Mouse (Mus musculus): Measurements from ENCODE around the gene Fer. TPM values are rescaled to one million over a fixed set of nuclear protein-coding genes. Genes with fewer than 3 reads are reported as not detected.

Gene Fer
- polyA plus RNA-seq, 1 experiment from 2014 or later = 32.2 TPM

DNA sequence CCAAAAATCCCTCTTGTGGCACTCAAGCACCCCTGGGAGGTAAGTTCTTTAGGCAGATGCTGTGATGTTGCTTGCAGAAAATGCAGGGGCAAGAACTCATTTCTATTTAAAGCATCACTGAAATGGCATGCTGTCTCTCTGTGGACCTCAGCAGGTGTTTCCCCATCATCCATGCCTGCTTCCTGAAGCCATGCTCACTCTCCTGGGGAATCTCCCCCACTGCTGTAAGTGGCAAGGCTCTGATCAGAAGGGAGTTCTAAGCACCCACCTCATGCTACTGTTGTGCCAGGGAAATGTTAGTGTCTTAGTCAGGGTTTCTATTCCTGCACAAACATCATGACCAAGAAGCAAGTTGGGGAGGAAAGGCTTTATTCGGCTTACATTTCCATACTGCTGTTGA is 287.9 kb downstream of the Fer start:
- 100% methylated on average over 1 of the region's 1 CpGs for WGBS
- Histone ChIP-seq H3K9me3 (ENCODE audit: low read depth, low read length) (no peaks in the 10 kb centered on the region), H3K4me3 (ENCODE audit: low read depth, low read length) (no peak overlapping the region), H3K9ac (no peak overlapping the region), H3K4me2 (no peak overlapping the region), H3K27ac (ENCODE audit: low read depth) (no peak overlapping the region), H3K4me1 (ENCODE audit: insufficient read depth) (no peaks in the 10 kb centered on the region), H3K36me3 (ENCODE audit: insufficient read depth) (no peaks in the 10 kb centered on the region), H3K27me3 (ENCODE audit: insufficient read depth, low read length) (no peaks in the 10 kb centered on the region)
- no peak for ATAC-seq (ENCODE audit: insufficient read depth)
- TF ChIP-seq CTCF (IDR thresholded peaks at IDR 0.05; ENCODE audit: low read depth) = no peak
- DNase-seq = no peak

DNA sequence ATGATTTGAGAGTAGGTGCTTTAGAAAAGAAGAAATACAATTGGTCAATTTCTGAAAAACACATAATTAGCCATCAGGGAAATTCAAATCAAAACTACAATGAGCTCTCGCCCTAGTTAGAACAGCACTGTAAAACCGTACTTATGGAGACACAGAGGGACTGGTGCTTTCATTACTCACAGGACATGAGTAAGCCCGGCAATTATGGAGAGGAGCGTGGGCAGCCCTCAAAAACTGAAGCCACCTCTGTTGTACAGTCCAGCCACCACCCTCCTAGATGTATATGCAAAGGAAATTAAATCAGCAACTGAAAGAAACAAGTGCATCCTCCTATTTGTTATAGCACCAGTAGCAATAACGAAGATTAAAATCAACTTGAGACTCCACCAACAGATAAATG is 304.9 kb downstream of the Fer start:
- Histone ChIP-seq H3K9me3 (ENCODE audit: low read depth, low read length) (no peaks in the 10 kb centered on the region), H3K36me3 (ENCODE audit: insufficient read depth) (no peaks in the 10 kb centered on the region), H3K4me1 (ENCODE audit: insufficient read depth) (no peaks in the 10 kb centered on the region), H3K27ac (ENCODE audit: low read depth) (no peak overlapping the region), H3K4me2 (no peak overlapping the region), H3K9ac (no peak overlapping the region), H3K4me3 (ENCODE audit: low read depth, low read length) (no peak overlapping the region), H3K27me3 (ENCODE audit: insufficient read depth, low read length) (no peaks in the 10 kb centered on the region; the same call in 1 of the 2 replicates)
- no peak for TF ChIP-seq CTCF (IDR thresholded peaks at IDR 0.05; ENCODE audit: low read depth)
- no peak for ATAC-seq (ENCODE audit: insufficient read depth)
- no peak for DNase-seq
- 84% methylated on average over 5 of the region's 5 CpGs for WGBS

DNA sequence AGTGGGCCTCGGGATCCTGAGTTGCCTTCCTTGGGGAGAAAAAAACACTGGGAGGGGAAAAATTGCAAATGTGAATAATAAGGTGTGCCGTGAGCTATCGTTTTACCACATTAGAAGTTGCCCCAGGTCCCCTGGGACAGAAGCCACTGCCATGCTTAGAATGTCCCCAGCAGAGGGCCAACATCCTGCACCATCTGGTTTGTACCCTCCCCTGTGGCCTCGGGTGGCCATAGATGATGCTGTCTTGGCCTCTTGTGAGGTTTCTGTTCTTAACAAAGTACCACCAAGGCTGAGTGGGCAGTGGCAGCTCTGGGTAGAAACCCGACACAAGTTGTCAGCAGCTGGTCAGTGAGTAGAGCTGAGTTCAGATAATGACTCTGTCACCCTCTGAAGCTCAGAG is 307.2 kb downstream of the Fer start:
- ATAC-seq (ENCODE audit: insufficient read depth) (no peak), DNase-seq (no peak)
- Histone ChIP-seq H3K9ac (no peak overlapping the region), H3K36me3 (ENCODE audit: insufficient read depth) (no peaks in the 10 kb centered on the region), H3K4me3 (ENCODE audit: low read depth, low read length) (no peak overlapping the region), H3K27ac (ENCODE audit: low read depth) (no peak overlapping the region), H3K27me3 (ENCODE audit: insufficient read depth, low read length) (no peaks in the 10 kb centered on the region; the same call in 1 of the 2 replicates), H3K4me1 (ENCODE audit: insufficient read depth) (no peaks in the 10 kb centered on the region), H3K4me2 (no peak overlapping the region), H3K9me3 (ENCODE audit: low read depth, low read length) (no peaks in the 10 kb centered on the region)
- 38% methylated on average over 5 of the region's 5 CpGs for WGBS
- TF ChIP-seq CTCF (IDR thresholded peaks at IDR 0.05; ENCODE audit: low read depth) = no peak

DNA sequence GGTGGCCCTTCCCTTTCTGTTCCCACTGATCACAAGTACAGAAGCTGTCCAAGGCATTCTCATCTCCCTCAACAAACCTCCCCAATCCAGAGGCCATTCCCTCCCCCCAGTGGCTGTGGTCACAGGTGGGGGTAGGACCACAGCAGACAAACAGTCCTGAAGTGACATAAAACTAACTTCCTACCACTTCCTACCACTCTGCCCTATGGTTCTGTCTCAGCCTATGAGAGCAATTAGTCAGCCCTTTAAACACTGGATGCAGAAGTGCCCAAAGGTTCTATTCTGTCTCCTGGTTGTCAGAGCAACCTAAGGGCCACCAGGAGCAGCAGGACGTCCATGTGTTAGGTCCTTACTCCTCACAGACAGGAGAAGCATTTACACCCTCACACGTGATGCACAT is 309.6 kb downstream of the Fer start:
- ATAC-seq (ENCODE audit: insufficient read depth) = no peak
- Histone ChIP-seq H3K9ac (no peak overlapping the region), H3K27me3 (ENCODE audit: insufficient read depth, low read length) (no peaks in the 10 kb centered on the region; the same call in 1 of the 2 replicates), H3K4me3 (ENCODE audit: low read depth, low read length) (no peak overlapping the region), H3K4me1 (ENCODE audit: insufficient read depth) (no peaks in the 10 kb centered on the region), H3K27ac (ENCODE audit: low read depth) (no peak overlapping the region), H3K36me3 (ENCODE audit: insufficient read depth) (no peaks in the 10 kb centered on the region), H3K4me2 (no peak overlapping the region), H3K9me3 (ENCODE audit: low read depth, low read length) (no peaks in the 10 kb centered on the region)
- no peak for DNase-seq
- 71% methylated on average over 2 of the region's 2 CpGs for WGBS
- TF ChIP-seq CTCF (IDR thresholded peaks at IDR 0.05; ENCODE audit: low read depth) = no peak

DNA sequence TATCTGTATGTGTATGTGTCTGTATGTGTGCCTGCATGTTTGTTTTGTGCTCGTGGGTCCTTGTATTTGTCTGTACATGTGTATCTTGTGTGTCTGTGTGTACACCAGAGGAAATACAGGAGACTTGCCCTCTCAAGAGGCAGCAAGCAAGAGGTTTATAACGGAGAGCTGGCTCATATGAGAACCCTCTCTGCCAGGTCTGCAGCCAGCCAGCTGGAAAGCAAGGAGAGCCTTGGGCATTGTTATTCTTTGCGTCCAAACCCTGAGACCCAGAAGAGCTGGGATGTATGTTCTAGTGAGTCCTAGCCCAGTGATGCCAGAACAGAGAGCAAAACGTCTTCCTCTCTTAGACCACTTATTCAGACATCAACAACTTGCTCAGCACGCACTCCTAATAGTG is 317.7 kb downstream of the Fer start:
- Histone ChIP-seq H3K36me3 (ENCODE audit: insufficient read depth) (no peaks in the 10 kb centered on the region), H3K9me3 (ENCODE audit: low read depth, low read length) (no peaks in the 10 kb centered on the region), H3K27ac (ENCODE audit: low read depth) (no peak overlapping the region), H3K4me1 (ENCODE audit: insufficient read depth) (no peaks in the 10 kb centered on the region), H3K4me2 (no peak overlapping the region), H3K4me3 (ENCODE audit: low read depth, low read length) (no peak overlapping the region), H3K9ac (no peak overlapping the region), H3K27me3 (ENCODE audit: insufficient read depth, low read length) (no peaks in the 10 kb centered on the region)
- ATAC-seq (ENCODE audit: insufficient read depth) = no peak
- no peak for DNase-seq
- TF ChIP-seq CTCF (IDR thresholded peaks at IDR 0.05; ENCODE audit: low read depth) = no peak
- 71% methylated on average over 5 of the region's 5 CpGs for WGBS

DNA sequence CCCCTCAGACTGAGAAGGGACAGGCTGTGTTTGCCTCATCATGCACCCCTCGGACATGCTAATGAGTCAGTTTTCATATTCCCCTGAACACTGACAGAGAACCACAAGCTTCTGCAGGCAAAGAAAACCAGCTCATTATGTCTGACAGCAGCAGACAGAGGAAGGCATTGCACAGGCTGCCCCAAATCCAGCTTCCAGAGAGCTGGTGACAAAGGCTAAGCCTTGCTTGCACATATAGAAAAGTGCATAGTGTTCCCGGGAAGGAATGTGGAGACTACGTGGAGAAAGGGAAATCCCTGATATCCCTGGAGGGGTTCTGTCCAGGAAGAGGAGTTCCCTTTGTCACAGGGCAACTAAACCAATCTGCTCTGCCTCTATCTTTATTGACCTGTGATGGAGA is 318.4 kb downstream of the Fer start:
- no peaks in the 10 kb centered on the region for H3K27me3 ChIP-seq (ENCODE audit: insufficient read depth, low read length)
- H3K9ac ChIP-seq = no peak overlapping the region
- DNase-seq (no peak), ATAC-seq (ENCODE audit: insufficient read depth) (no peak)
- no peak overlapping the region for H3K4me2 ChIP-seq
- no peak overlapping the region for H3K4me3 ChIP-seq (ENCODE audit: low read depth, low read length)
- no peaks in the 10 kb centered on the region for H3K36me3 ChIP-seq (ENCODE audit: insufficient read depth)
- no peaks in the 10 kb centered on the region for H3K4me1 ChIP-seq (ENCODE audit: insufficient read depth)
- no peak for TF ChIP-seq CTCF (IDR thresholded peaks at IDR 0.05; ENCODE audit: low read depth)
- no peak overlapping the region for H3K27ac ChIP-seq (ENCODE audit: low read depth)
- WGBS = 57% methylated on average over 3 of the region's 3 CpGs
- H3K9me3 ChIP-seq (ENCODE audit: low read depth, low read length) = no peaks in the 10 kb centered on the region

DNA sequence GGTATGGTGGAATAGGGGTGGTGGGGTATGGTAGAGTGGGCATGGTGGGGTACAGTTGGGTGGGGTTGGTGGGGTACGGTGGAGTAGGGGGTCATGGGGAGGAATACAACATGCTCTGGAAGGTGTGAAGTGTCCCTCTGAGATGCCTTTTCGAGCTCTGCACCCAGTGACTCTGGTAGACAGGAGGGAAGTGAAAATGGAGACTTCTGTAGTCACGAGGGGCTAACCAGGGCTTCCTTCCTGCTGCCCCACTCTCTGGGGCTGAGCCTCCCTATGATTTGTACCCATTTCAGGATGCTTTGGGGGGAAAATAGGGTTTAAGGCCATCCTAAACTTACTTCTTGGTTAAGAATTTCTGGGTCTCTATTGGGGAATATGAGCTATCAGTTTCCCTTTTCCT is 319.7 kb downstream of the Fer start:
- no peak for DNase-seq
- H3K4me1 ChIP-seq (ENCODE audit: insufficient read depth) = no peaks in the 10 kb centered on the region
- H3K9ac ChIP-seq = no peak overlapping the region
- WGBS = 86% methylated on average over 3 of the region's 3 CpGs
- no peaks in the 10 kb centered on the region for H3K9me3 ChIP-seq (ENCODE audit: low read depth, low read length)
- TF ChIP-seq CTCF (IDR thresholded peaks at IDR 0.05; ENCODE audit: low read depth) = no peak
- H3K27ac ChIP-seq (ENCODE audit: low read depth) = no peak overlapping the region
- H3K36me3 ChIP-seq (ENCODE audit: insufficient read depth) = no peaks in the 10 kb centered on the region
- no peak for ATAC-seq (ENCODE audit: insufficient read depth)
- no peaks in the 10 kb centered on the region for H3K27me3 ChIP-seq (ENCODE audit: insufficient read depth, low read length)
- no peak overlapping the region for H3K4me3 ChIP-seq (ENCODE audit: low read depth, low read length)
- H3K4me2 ChIP-seq = no peak overlapping the region

DNA sequence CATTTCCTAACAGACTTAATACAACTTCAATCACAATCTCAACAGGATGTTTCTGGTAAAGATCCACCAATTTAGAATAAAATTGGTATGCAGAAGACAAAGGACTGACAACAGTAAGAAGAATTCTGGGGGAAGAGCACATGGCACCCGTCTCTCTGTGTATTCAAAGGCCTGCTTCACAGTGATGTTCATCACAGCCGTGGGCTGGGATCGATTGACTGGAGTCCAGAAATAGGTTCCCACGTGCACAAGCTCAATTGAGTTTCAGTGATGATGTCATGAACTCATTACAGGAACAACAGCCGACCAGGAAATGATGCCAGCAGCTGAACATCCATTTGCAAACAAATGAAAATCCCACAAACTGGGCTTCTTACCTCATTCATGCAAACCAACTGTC is 320.3 kb downstream of the Fer start:
- Histone ChIP-seq H3K9me3 (ENCODE audit: low read depth, low read length) (no peaks in the 10 kb centered on the region), H3K27ac (ENCODE audit: low read depth) (no peak overlapping the region), H3K36me3 (ENCODE audit: insufficient read depth) (no peaks in the 10 kb centered on the region), H3K27me3 (ENCODE audit: insufficient read depth, low read length) (no peaks in the 10 kb centered on the region), H3K4me3 (ENCODE audit: low read depth, low read length) (no peak overlapping the region), H3K4me2 (no peak overlapping the region), H3K4me1 (ENCODE audit: insufficient read depth) (no peaks in the 10 kb centered on the region), H3K9ac (no peak overlapping the region)
- no peak for DNase-seq
- no peak for ATAC-seq (ENCODE audit: insufficient read depth)
- 60% methylated on average over 5 of the region's 5 CpGs for WGBS
- no peak for TF ChIP-seq CTCF (IDR thresholded peaks at IDR 0.05; ENCODE audit: low read depth)

Other genes with a start within 250 kb of the Fer start
- 2.9 and 3.2 TPM in 2 replicates for gene A930002H24Rik, start 729 bp downstream of the Fer start, polyA plus RNA-seq (2014; fragmentation: Nextera tagmentation; extraction: Ambion mirVana)